Mouse (Mus musculus) embryonic fibroblast, embryonic 13.5 days (primary cell): Measurements from ENCODE around the gene Grasp.

Experiments used
- CTCF ChIP-seq: IDR thresholded peaks from 2 replicates; pipeline ENCODE4 v1.5.1; 2011; ENCODE audit warnings: mild to moderate bottlenecking, control low read depth, low read length, moderate library complexity, borderline replicate concordance; ENCODE audit not compliant: insufficient read depth
- POLR2A ChIP-seq: IDR thresholded peaks from 2 replicates; pipeline ENCODE4 v1.6.1; 2011; ENCODE audit warnings: low read depth, mild to moderate bottlenecking, control low read depth, low read length, moderate library complexity

DNA sequence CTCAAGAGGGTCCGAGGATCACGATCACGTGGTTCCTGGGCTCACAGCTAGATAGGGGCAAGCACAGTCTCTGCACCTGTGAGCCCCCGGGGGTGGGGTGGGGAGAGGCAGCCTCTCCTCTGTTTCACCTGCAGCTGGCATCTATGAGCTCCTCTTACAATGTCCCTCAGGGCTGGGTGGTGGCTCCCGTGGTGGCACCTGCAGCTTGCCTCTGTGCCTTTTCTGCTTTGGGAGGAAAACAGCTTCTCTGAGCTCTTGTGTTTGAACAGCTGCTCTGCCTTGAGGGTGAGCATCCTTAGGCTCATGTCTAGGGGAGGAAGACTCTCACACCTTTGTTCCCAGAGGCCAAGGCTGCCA lies 11.3 kb downstream of the Grasp start:
- no peak for TF ChIP-seq POLR2A
- TF ChIP-seq CTCF, result no peak
